Mouse (Mus musculus): ENCODE data around the gene Gm9903.

Gene Gm9903

DNA sequence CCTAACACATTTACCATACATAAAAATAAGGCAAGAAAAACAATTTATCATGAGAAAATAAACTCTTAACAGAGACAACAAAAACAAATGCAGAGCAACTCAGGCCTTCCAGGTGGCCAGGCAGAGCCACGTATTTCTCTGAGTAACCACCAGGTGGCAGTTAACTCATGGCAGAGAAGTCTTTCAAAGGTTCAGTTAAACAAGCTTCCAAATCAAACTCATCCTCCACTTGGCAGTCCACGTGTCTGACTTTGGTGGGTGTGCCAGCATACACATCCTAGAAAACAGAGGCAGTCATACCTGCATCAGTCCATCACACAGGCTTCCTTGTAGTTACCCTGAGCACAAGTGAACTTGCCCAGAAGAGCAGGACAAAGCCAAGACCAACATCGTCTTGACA, 10.9 kb downstream of the Gm9903 start:
- DNase-seq (ENCODE audit: low spot score in 2 of 2) = peak in 1 of 2 experiments; percentile 36

DNA sequence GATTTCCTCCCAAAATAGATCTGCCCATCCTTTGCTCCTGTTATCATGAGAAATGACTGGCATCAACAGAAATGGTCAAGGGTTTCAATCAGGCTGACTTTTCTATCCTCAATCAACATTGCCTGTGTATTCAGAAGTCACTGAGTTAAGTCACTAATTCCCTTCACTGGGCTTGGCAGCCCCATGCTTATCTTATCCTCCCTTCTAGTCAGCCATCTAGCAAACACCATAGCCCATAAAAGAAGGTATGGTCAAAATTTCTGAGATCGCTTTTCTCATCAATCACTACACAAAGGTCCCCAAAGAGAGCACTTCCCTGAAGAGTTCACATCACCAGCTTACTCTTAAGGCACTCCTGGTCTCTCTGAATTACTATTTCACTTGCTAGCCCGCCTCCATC, 21.3 kb downstream of the Gm9903 start:
- DNase-seq (ENCODE audit: low spot score in 2 of 2) = no peak

DNA sequence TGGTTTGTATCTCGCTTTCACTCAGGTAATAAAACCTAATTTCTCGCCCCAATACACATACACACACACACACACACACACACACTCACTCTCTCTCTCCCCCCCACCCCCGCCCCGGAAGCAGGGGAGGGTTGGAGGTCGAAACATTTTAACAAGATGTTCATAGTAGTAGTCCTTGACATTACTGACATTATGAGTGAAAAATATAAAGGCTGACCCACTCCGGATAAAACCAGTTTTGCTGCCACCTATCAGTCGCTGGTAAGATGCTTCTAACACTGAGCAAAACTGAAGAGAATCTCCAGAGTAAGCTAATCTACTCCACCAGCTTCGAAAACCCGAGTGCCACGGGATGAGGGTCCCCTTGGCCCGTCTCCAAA, 21.8 kb downstream of the Gm9903 start:
- DNase-seq (ENCODE audit: low spot score in 2 of 2) = no peak

DNA sequence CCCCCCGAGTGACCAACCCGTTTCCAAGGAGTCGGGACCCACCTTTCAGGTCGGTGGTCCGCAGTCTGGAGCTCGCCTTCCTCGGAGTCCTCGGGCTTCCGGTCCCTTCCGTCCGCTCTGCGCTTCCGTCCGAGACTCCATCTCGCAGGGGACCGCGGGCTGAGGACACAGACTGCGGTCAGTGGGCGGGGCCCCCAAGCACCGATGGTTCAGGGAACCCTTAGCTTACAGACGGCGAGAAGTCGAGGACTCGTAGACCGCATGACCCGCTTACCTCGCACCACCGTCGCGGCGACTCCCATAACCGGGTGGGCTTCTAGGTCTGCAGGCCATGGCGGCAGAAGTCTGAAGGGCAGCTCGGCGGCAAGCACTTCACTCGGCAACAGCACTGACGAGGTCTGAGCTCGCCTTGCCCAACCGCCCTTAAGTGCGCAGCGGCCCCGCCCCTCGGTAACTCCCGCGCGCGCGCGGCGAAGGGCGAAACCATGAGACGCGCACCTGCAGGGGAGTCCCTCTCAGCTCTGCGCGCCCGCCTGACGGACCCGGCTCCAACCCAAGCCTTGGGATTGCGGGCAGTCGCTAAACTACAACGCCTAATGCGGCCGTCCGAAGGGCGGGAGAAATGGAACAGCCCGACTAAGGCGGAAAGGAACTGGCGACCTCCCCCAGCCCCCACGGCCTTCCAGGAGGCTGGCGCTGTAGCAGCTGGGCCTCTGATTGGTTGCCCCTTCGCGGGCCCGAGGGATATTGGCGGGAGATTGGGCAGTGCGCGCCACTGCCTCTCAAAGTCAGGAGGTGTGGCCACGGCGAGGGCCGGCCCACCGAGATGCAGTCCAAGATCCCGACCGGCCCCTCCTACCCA, 22.4 kb downstream of the Gm9903 start, which contains the start of gene Slbp:
Gene Slbp (minus strand): TSS at position 654 of the 862 bp plus-strand sequence.
- peak; percentile 89 to 92 for DNase-seq (ENCODE audit: low spot score in 2 of 2)

DNA sequence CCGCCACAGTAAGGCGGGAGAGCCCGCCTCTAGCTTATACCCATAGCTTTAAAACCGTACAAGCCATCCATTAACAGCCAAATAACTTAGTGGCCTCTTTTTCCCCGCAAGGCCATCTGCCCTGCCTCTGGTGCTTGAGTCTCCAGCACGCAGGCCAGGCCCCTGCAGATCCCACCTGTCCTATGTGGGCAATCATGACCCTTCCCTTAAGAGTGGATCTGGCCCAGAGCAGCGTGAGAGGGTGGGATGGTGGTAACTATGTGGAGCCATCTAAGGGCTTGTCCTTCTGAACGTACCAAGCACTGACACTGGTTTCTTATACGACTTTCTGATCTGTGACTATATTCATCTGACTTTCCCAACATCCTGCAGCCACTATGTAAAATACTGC, 23.1 kb downstream of the Gm9903 start:
- DNase-seq (ENCODE audit: low spot score in 2 of 2) = no peak

DNA sequence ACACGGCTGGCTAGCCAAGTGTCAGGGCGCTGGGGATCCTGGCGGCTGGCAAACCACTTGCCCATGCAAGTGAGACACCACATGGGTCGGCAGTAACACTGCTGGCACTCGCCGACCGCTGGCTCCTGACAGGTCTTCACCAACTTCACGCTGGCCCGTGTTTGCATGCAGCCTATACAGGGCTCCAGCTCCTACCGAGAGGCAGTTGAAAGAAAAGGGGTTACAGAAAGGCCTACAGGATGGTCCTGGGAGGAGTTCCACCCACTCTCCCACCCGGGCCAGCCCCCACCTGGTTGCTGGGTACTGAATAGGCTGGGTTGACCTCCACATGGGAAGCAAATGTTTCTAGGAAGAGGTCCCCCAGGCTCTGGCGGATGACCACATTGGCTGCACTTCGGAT, 24.7 kb downstream of the Gm9903 start:
- DNase-seq (ENCODE audit: low spot score in 2 of 2) = no peak

DNA sequence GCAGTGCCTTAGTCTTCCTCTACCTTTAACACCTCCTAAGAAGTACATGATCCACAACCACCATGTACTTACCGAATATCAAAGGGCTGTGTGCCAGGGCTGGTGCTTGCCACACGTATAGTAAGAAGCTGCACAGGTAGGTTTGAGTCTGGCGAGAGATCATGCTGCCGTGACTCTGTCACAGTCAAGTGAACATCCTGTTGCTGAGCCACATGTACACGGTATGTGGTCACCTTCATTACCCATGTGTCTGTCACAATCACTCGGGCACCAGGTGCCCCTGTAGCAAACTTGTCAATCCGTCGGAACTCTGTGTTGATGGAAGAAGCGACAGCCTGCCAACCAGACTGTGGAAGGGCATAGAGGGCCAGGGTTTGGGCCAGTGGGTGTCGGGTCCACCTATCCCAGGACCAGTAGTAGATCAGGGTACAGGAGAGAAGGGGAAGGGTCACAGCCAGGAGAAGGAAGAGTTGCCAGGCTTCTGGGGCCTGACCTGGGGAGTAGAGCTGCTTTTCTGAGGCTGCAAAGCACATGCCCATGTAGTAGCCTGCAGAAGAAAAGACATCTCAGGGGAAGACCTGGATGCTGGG, 25.6 kb downstream of the Gm9903 start:
- no peak for DNase-seq (ENCODE audit: low spot score in 2 of 2)

DNA sequence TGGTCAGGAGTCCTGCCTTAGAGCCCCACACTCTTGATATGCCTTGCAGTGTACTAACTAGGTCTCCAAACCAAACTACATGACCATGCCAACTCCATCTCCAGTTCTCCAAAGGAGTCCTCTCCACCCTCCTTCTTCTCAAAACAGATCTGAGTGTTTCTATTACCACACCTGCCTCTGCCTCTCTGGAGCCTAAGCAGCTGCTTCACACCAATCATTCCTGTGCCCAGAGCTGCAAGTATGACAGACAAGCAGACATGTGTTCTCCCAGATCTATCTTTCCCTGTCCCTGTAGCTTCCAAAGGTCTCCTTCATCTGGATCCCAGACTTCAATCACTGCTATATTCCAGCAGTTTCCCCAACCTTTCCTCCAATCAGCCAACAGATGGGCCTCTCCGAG, 27.0 kb downstream of the Gm9903 start:
- DNase-seq (ENCODE audit: low spot score in 2 of 2) = no peak

DNA sequence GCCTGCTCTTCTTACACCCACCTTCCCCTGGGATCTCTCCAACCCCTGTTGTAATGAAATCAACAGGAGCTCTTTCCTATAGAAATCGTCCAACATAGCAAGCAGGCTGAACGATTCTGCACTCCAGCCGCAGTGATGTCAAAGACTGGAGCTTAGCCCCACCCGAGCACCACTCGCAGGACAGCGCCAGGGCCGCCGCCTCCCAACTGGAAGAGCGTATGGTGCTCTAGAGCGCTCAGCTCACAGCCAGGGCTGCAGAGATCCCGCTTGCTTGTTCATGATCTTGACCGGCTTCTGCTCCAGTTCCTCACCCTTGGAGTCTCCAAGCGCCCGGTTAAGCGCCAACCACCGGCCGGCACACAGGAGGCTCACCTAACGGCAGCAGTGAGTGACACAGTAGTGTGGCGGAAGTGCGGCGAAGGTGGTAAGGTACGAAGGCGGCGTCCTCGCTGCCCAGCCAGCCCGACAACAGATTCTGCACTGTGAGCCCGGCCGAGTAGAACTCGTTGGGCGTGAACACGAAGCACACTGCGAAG, 27.6 kb downstream of the Gm9903 start:
- no peak for DNase-seq (ENCODE audit: low spot score in 2 of 2)

DNA sequence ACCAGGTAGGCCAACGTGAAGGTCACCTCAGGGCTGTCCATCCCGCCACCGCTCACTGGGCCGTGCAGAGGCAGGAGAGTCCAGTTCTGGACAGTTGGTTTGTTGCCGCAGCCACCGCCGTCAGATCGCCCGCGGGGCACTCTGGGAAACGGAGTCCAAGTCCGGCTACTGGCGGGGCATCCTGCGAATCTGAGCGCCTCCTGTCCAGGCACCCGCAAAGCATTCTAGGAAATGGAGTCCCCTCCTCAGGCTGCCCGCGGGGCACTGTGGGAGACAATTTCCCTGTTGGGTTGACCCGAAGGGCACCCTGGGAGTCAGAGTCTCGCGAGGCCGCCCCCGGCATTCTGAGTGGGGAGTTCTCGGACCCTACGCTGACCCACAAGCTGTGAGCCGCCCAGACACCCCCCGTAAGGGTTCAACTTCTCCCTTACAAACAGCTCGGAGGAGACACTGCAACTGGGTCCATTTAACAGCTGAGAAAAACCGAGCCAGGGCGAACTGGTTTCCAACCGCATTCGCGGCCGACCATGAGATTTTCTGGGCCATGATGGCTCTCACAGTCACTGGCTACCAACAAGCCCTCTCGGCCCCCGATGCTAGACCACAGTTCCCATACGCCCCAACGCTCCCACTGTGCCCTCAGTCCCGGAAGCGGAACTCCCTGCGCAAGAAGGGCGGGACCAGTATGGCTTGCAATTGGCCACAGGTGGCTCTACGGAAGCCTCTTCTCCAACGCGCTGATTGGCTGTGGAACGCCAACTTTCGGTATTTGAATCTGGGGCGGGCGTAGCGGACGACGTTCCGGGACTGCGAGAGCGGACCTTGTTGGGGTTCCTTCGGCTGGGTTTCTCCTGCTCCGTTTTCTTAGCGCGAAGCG, 28.3 kb downstream of the Gm9903 start, which contains the start of the genes Tacc3 and Tmem129:
Gene Tacc3 (plus strand): TSS at position 342 of the 877 bp plus-strand sequence.
Gene Tmem129 (minus strand): TSS at position 630 of the 877 bp plus-strand sequence.
- peak; percentile 93 to 97 for DNase-seq (ENCODE audit: low spot score in 2 of 2)

DNA sequence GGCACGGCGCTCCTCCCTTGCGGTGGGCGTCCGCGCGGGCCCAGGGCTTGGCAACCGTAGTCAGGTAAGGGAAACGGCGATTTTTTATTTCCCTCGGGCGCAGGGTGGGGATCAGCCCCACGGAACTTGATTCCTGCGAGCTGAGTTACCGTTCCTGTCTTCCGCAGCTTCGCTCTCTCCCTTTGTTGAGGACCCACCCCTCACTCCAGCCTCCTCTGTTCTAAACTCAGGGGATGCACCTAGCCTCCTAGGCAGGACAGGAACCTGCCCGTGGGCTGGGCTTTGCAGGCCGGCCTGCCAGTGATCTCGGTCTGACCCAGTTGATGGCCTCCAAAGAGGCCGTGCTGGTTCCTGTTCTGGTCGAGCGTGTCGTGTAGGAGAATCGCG, 28.9 kb downstream of the Gm9903 start:
- no peak for DNase-seq (ENCODE audit: low spot score in 2 of 2)

DNA sequence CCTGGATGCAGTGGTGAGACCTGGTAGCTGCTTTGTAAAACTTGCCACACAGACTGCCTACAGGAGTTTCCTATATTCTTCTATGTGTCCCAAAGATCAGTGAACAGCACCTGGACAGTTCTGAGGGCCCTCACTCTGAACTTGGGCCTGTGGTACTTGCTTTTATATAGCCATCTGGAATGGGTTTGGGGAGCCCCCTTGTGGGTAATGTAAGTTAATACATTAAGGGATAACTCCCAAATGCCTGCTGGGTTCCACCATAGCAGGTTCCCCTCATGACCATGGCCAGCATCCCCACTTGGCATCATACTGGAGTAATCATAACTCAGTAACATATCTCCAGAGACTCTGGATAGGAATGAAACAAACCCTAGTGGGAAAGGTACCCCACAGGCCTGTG, 38.5 kb downstream of the Gm9903 start:
- no peak for DNase-seq (ENCODE audit: low spot score in 2 of 2)

DNA sequence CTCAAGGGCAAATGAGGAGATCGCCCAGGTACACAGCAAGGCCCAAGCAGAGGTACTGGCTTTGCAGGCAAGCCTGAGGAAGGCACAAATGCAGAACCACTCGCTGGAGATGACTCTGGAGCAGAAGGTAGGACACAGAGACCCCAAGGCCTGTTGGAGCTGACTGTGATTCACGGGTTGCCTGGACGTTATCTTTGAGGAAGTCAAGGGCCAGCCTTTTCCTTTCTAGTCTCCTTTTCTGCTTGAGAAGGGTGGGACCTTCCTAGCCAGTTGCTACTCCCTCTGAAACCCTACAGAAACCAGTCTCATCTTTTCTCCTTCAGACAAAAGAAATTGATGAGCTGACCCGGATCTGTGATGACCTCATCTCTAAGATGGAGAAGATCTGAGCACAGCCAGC, 41.9 kb downstream of the Gm9903 start:
- DNase-seq (ENCODE audit: low spot score in 2 of 2) = no peak

DNA sequence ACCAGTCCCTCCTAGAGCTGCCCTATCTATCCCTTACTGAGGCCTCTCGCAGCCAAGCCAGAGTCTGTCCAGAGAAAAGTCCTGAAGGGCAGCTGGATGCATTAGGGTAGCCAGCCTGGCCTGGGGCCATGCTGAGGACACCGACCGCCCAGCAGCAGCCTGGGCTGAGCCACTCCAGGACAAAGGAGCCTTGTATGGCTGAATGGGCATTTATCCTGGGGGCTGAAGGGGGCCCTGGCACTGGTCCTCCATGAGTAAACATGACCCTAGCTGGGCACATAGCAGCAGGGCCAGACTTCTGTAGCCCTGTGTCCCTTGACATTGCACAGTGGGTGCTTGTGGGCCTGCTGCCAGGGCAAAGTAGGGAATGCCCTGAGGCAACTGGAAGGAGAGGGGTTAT, 44.7 kb downstream of the Gm9903 start:
- no peak for DNase-seq (ENCODE audit: low spot score in 2 of 2)

DNA sequence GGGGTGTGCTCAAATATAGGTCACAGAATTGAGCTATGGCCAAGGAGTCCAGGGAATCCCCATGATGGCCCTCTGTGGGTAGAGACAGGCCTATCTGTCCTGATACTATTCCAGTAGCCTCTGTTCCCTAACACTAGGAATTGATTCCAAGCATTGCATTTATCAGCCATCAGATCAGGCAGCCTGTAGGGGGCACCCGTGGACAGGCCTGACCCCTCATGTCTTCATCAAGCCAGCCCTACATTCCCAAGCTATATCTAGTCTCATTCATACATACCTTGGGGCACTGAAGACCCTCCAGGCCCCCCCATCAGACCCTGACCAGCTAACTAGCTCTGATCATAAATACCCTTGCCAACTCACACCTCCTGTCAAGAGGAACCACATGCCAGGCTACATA, 46.2 kb downstream of the Gm9903 start:
- peak; percentile 53 to 57 for DNase-seq (ENCODE audit: low spot score in 2 of 2)

DNA sequence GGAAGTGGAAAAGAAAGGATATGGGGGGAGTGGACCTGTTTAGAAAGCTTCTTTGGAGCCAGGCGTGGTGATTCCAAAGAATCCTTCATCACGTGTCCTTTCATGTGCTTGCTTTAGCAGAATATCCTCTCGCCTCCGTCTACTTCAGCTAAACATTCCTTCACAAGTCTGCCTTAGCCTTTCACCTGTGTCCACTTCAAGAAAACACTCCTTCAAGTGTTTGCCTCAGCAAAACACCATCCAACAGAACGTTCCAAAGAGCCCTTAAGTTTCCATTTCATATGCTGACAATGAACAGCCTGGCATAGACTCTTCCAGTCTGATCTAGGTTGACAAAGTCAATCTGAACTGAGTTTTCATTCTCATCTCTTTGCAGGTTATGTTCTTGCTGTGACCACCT, 48.5 kb downstream of the Gm9903 start:
- no peak for DNase-seq (ENCODE audit: low spot score in 2 of 2)

DNA sequence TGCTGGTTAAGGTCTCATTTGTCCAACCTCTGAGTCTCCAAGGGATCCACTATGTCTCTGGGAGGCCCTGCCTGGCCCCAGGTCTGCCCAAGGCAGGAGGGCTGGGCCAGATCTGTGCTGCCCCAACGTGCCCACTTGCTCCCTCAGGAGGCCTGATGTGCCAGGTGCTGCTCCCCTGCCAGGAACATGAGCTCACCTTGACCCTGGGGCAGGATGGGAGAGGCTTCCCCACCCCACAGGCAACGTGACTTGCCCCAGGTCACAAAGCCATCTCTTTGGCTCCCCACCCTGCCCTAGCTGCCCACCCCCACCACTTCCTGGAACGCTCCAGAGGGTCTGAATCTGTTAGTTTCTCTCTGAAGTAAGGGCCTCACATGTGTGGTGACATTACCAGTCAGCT, 51.3 kb downstream of the Gm9903 start:
- DNase-seq (ENCODE audit: low spot score in 2 of 2) = no peak

Measured in frontal cortex, postnatal 25 days (tissue).